Comparison of ENCODE assay signal across 7 mouse cellular contexts in genomic region chr13:73469257-73469967, GRCm38 (mm10). TPM values are rescaled to one million over a fixed set of nuclear protein-coding genes. Genes with fewer than 3 reads are reported as not detected.
DNase-seq lines count a peak whose midpoint lies in the region; ATAC-seq lines count a peak whose summit lies in the region.

No protein-coding gene starts in this region.

- 73% methylated on average over 9 of the region's 9 CpGs for WGBS in liver, embryonic 11.5 days
- 67% methylated on average over 9 of the region's 9 CpGs for WGBS in embryonic facial prominence, embryonic 14.5 days
- WGBS in liver, embryonic 13.5 days (ENCODE audit: insufficient replicate concordance): 63% methylated on average over 9 of the region's 9 CpGs
- WGBS in stomach, embryonic 16.5 days: 51% methylated on average over 9 of the region's 9 CpGs

- no peaks in the 10 kb centered on the region for H3K27me3 ChIP-seq in liver, embryonic 11.5 days (replicated peaks; ENCODE audit: control insufficient read depth, insufficient read depth, low read length)
- no peaks in the 10 kb centered on the region for H3K27me3 ChIP-seq in embryonic facial prominence, embryonic 14.5 days (replicated peaks; ENCODE audit: control insufficient read depth, insufficient read depth, low read length)
- H3K27me3 ChIP-seq in liver, embryonic 13.5 days: no peaks in the 10 kb centered on the region
- H3K27me3 ChIP-seq in stomach, embryonic 16.5 days (ENCODE audit: control insufficient read depth, insufficient read depth, low read length): no peaks in the 10 kb centered on the region

- peak overlapping the region; percentile 98 for H3K27ac ChIP-seq in liver, embryonic 11.5 days (ENCODE audit: low read depth, low read length)
- H3K27ac ChIP-seq in embryonic facial prominence, embryonic 14.5 days (replicated peaks; ENCODE audit: low read depth, low read length): no peak overlapping the region
- H3K27ac ChIP-seq in liver, embryonic 13.5 days: peak overlapping the region; percentile 99
- H3K27ac ChIP-seq in stomach, embryonic 16.5 days (ENCODE audit: low read length): no peak overlapping the region

- DNase-seq in liver, embryonic 11.5 days (ENCODE audit: low spot score): no peak
- DNase-seq in liver: no peak
- peak; percentile 18 for DNase-seq in embryonic facial prominence, embryonic 14.5 days (ENCODE audit: low spot score)
- DNase-seq in liver, embryonic 13.5 days: no peak
- no peak for DNase-seq in adrenal gland, postnatal 14 days
- DNase-seq in layer of hippocampus, postnatal 14 days (ENCODE audit: low spot score in 2 of 2): no peak

- H3K4me2 ChIP-seq in liver, embryonic 11.5 days: peak overlapping the region; percentile 85
- H3K4me2 ChIP-seq in embryonic facial prominence, embryonic 14.5 days (ENCODE audit: low read depth, low read length): peak overlapping the region; percentile 91
- peak overlapping the region; percentile 86 for H3K4me2 ChIP-seq in liver, embryonic 13.5 days
- H3K4me2 ChIP-seq in stomach, embryonic 16.5 days (ENCODE audit: low read depth, low read length): no peak overlapping the region

- H3K4me1 ChIP-seq in liver, embryonic 11.5 days (replicated peaks; ENCODE audit: control insufficient read depth, insufficient read depth, low read length): peaks cover 63% of the 10 kb centered on the region
- peaks cover 18% of the 10 kb centered on the region for H3K4me1 ChIP-seq in embryonic facial prominence, embryonic 14.5 days (ENCODE audit: control insufficient read depth, insufficient read depth, low read length)
- peaks cover 86% of the 10 kb centered on the region for H3K4me1 ChIP-seq in liver, embryonic 13.5 days (replicated peaks)
- H3K4me1 ChIP-seq in stomach, embryonic 16.5 days (ENCODE audit: control insufficient read depth, insufficient read depth, low read length): peaks cover 18% of the 10 kb centered on the region

- no peak for ATAC-seq in liver, embryonic 11.5 days (replicated peaks; ENCODE audit: low FRiP score)
- ATAC-seq in embryonic facial prominence, embryonic 14.5 days (ENCODE audit: low read depth): no peak
- ATAC-seq in liver, embryonic 13.5 days (ENCODE audit: low read depth): no peak
- ATAC-seq in stomach, embryonic 16.5 days (ENCODE audit: insufficient read depth, low FRiP score): no peak

- H3K36me3 ChIP-seq in liver, embryonic 11.5 days (ENCODE audit: control insufficient read depth, insufficient read depth, low read length): peaks cover 12% of the 10 kb centered on the region; the same call in 1 of the 2 replicates
- H3K36me3 ChIP-seq in embryonic facial prominence, embryonic 14.5 days (ENCODE audit: control insufficient read depth, insufficient read depth, low read length): no peaks in the 10 kb centered on the region
- peaks cover 45% of the 10 kb centered on the region for H3K36me3 ChIP-seq in liver, embryonic 13.5 days
- H3K36me3 ChIP-seq in stomach, embryonic 16.5 days (ENCODE audit: control insufficient read depth, insufficient read depth, low read length): no peaks in the 10 kb centered on the region

- no peaks in the 10 kb centered on the region for H3K9me3 ChIP-seq in liver, embryonic 11.5 days (ENCODE audit: control insufficient read depth, low read length)
- no peaks in the 10 kb centered on the region for H3K9me3 ChIP-seq in embryonic facial prominence, embryonic 14.5 days (ENCODE audit: control insufficient read depth, low read length)
- H3K9me3 ChIP-seq in liver, embryonic 13.5 days (replicated peaks): no peaks in the 10 kb centered on the region
- H3K9me3 ChIP-seq in stomach, embryonic 16.5 days (replicated peaks; ENCODE audit: control insufficient read depth, low read length): no peaks in the 10 kb centered on the region

- peak overlapping the region; percentile 91 for H3K4me3 ChIP-seq in liver, embryonic 11.5 days (ENCODE audit: low read depth, low read length)
- no peak overlapping the region for H3K4me3 ChIP-seq in embryonic facial prominence, embryonic 14.5 days (ENCODE audit: low read depth, low read length)
- peak overlapping the region; percentile 95 for H3K4me3 ChIP-seq in liver, embryonic 13.5 days (replicated peaks)
- H3K4me3 ChIP-seq in stomach, embryonic 16.5 days (replicated peaks; ENCODE audit: low read length): no peak overlapping the region

- peak overlapping the region; percentile 96 for H3K9ac ChIP-seq in liver, embryonic 11.5 days (ENCODE audit: low read depth, low read length)
- peak overlapping the region; percentile 93; the same call in 1 of the 2 replicates for H3K9ac ChIP-seq in embryonic facial prominence, embryonic 14.5 days (ENCODE audit: low read depth, low read length)
- H3K9ac ChIP-seq in liver, embryonic 13.5 days: peak overlapping the region; percentile 99
- peak overlapping the region; percentile 15; the same call in 1 of the 2 replicates for H3K9ac ChIP-seq in stomach, embryonic 16.5 days (ENCODE audit: low read length)

RNA-seq across cellular contexts. Expression of gene Lpcat1, which starts 2.4 kb away (rescaled TPM):
- polyA plus RNA-seq in liver, embryonic 11.5 days (2014; fragmentation: Nextera tagmentation; extraction: Ambion mirVana): 81.9 and 84.0 TPM in 2 replicates
- polyA plus RNA-seq in embryonic facial prominence, embryonic 14.5 days (2014; fragmentation: Nextera tagmentation; extraction: Ambion mirVana): 39.4 and 43.6 TPM in 2 replicates
- 77.9 and 83.7 TPM in 2 replicates for polyA plus RNA-seq in liver, embryonic 13.5 days (2015; fragmentation: Nextera tagmentation; extraction: Ambion mirVana)
- polyA plus RNA-seq in stomach, embryonic 16.5 days (2015; fragmentation: Nextera tagmentation; extraction: Ambion mirVana): 20.0 and 21.0 TPM in 2 replicates
- 17.3 and 18.9 TPM in 2 replicates for total RNA-seq in adrenal gland, postnatal 14 days (2021)
- 10 to 100 TPM; 53.9 to 56.5 TPM for total RNA-seq in layer of hippocampus, postnatal 14 days (2021)

Comparison
In these comparisons a context has a peak if more than half of its experiments do, and no peak if none do; other contexts are left out.
1. H3K27ac ChIP-seq: peak in liver, embryonic 11.5 days (single experiment) and liver, embryonic 13.5 days (single experiment); none in embryonic facial prominence, embryonic 14.5 days (single experiment) and stomach, embryonic 16.5 days (single experiment).
2. H3K4me3 ChIP-seq: peak in liver, embryonic 11.5 days (single experiment) and liver, embryonic 13.5 days (single experiment); none in embryonic facial prominence, embryonic 14.5 days (single experiment) and stomach, embryonic 16.5 days (single experiment).
3. H3K9ac ChIP-seq: peak in every context shown above with its lines; median percentile 99 in liver, embryonic 13.5 days; 96 in liver, embryonic 11.5 days; 93 in embryonic facial prominence, embryonic 14.5 days; 15 in stomach, embryonic 16.5 days.